Mouse (Mus musculus): ENCODE measurements around the gene Kcnb1. TPM values are rescaled to one million over a fixed set of nuclear protein-coding genes. Genes with fewer than 3 reads are reported as not detected.

Kcnb1 gene
- polyA plus RNA-seq, 1 experiment from 2014 or later: 2.5 TPM

DNA sequence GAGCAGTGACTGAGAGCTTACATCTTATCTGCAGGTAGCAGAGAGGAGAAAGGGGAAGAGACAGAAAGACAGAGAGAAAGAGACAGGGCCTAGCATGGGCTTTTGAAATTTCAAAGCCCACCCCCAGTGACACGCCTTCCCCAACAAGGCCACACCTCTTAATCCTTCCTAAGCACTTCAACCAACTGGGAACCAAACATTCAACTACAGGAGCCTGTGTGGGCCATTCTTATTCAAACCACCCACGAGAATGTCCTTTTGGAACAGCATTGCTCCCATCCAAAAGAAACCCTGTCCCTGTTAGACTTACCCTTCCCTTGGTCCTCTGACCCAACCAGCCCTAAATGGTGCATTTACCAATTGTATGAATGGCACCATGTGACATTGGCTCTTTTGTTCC lies 113.2 kb downstream of the Kcnb1 start:
- H3K9me3 ChIP-seq (ENCODE audit: control insufficient read depth, low read depth, low read length): no peaks in the 10 kb centered on the region
- WGBS: 86% methylated on average over 2 of the region's 2 CpGs
- H3K27ac ChIP-seq (ENCODE audit: low read length): no peak overlapping the region
- no peak overlapping the region for H3K4me3 ChIP-seq (ENCODE audit: low read depth, low read length)
- ATAC-seq (ENCODE audit: insufficient number of reproducible peaks, insufficient read depth, low FRiP score, low read depth): no peak
- H3K27me3 ChIP-seq (ENCODE audit: control insufficient read depth, insufficient read depth, low read length): no peaks in the 10 kb centered on the region
- H3K4me2 ChIP-seq (replicated peaks; ENCODE audit: low read depth, low read length): no peak overlapping the region
- no peaks in the 10 kb centered on the region for H3K36me3 ChIP-seq (ENCODE audit: control insufficient read depth, insufficient read depth, low read length)
- peaks cover 5% of the 10 kb centered on the region; the same call in 1 of the 2 replicates for H3K4me1 ChIP-seq (ENCODE audit: control insufficient read depth, insufficient read depth, low read length)
- no peak overlapping the region for H3K9ac ChIP-seq (replicated peaks; ENCODE audit: low read depth, low read length)

DNA sequence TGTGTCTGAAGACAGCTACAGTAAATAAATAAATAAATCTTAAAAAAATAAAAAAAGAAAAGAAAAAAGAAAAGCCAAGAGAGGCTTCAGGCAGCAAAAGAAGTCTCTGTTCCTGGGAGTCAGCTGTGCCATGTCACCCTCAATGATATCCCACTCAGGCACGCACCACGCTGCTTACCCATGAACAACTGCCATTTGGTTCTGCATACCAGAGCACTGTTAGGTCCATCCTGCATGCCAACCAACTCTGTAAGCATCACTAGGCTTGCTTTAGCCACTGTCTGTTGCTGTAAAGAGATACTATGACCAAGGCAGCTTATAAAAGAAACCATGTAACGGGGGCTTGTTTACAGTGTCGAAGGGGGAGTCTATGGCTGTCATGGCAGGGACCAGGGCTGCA lies 113.6 kb downstream of the Kcnb1 start:
- H3K9me3 ChIP-seq (ENCODE audit: control insufficient read depth, low read depth, low read length): no peaks in the 10 kb centered on the region
- no peaks in the 10 kb centered on the region for H3K27me3 ChIP-seq (ENCODE audit: control insufficient read depth, insufficient read depth, low read length)
- no peak overlapping the region for H3K9ac ChIP-seq (replicated peaks; ENCODE audit: low read depth, low read length)
- WGBS: 88% methylated on average over 4 of the region's 4 CpGs
- H3K4me3 ChIP-seq (ENCODE audit: low read depth, low read length): no peak overlapping the region
- ATAC-seq (ENCODE audit: insufficient number of reproducible peaks, insufficient read depth, low FRiP score, low read depth): no peak
- H3K27ac ChIP-seq (ENCODE audit: low read length): no peak overlapping the region
- no peaks in the 10 kb centered on the region for H3K36me3 ChIP-seq (ENCODE audit: control insufficient read depth, insufficient read depth, low read length)
- peaks cover 5% of the 10 kb centered on the region; the same call in 1 of the 2 replicates for H3K4me1 ChIP-seq (ENCODE audit: control insufficient read depth, insufficient read depth, low read length)
- H3K4me2 ChIP-seq (replicated peaks; ENCODE audit: low read depth, low read length): no peak overlapping the region

DNA sequence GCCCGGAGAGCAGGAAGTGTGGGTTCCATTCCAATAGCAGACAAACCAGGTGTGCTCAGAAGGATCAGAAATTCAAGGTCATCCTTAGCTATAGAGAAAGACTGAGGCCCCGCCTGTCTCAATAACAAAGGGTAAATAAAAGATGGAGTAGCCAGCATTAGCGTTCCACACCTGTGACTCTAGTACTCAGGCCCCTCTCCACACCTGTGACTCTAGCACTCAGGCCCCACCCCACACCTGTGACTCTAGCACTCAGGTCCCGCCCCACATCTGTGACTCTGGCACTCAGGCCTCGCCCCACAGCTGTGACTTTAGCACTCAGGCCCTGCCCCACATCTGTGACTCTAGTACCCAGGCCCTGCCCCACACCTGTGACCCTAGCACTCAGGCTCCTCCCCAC lies 115.4 kb downstream of the Kcnb1 start:
- WGBS: 92% methylated on average over 5 of the region's 5 CpGs
- Histone ChIP-seq H3K4me2 (replicated peaks; ENCODE audit: low read depth, low read length) (no peak overlapping the region), H3K27me3 (ENCODE audit: control insufficient read depth, insufficient read depth, low read length) (no peaks in the 10 kb centered on the region), H3K27ac (ENCODE audit: low read length) (no peak overlapping the region), H3K4me1 (ENCODE audit: control insufficient read depth, insufficient read depth, low read length) (peaks cover 5% of the 10 kb centered on the region; the same call in 1 of the 2 replicates), H3K9ac (replicated peaks; ENCODE audit: low read depth, low read length) (no peak overlapping the region), H3K4me3 (ENCODE audit: low read depth, low read length) (no peak overlapping the region), H3K9me3 (ENCODE audit: control insufficient read depth, low read depth, low read length) (no peaks in the 10 kb centered on the region), H3K36me3 (ENCODE audit: control insufficient read depth, insufficient read depth, low read length) (no peaks in the 10 kb centered on the region)
- ATAC-seq (ENCODE audit: insufficient number of reproducible peaks, insufficient read depth, low FRiP score, low read depth): no peak

DNA sequence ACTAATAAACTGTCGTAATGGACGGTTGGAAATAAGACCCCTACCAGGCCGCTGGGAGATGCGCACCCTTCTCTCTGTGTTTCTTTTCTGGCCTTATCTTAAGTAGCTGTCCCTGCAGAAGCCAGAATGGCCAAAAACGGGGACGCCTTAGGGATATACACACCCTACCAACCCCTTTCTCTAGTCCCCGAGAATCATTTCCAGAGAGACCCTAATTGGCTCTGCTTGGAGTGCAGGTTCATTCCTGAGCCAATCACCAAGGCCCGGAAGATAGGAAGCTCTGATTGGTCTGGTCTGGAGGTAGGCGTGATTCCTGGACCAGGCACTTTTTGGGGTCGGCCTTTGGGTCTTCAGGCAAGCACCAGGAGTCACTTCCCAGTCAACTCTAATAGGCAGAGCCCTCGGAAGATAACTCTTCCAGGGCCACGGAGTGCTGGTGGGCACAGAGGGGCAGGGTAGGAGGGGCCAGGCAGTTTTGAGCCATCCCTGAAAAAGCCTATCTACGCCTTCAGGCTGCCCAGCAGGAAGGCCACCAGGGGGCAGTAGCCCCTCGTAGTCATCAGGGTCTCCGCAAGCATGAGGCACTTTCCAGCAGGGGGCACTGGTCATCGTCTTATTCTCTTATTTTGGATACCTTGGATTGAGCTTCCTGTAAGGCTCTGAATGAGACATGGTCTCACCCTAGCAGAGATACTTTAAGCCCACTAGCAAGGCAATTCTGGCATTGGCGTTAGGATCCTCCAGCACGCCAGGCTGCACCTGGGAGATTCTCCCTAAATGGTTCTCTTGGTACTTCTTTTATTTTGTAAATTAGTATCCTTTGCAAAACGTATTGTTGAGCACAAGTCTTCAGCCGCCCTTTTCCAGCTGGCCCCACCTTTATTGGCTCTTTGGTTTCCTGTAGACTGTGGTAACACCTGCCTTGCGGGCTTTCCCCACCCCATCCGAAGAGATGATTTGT lies 118.0 kb downstream of the Kcnb1 start:
- Histone ChIP-seq H3K27me3 (ENCODE audit: control insufficient read depth, insufficient read depth, low read length) (no peaks in the 10 kb centered on the region), H3K9me3 (ENCODE audit: control insufficient read depth, low read depth, low read length) (no peaks in the 10 kb centered on the region), H3K27ac (ENCODE audit: low read length) (peak overlapping the region; percentile 55), H3K4me3 (ENCODE audit: low read depth, low read length) (peak overlapping the region; percentile 36), H3K9ac (replicated peaks; ENCODE audit: low read depth, low read length) (peak overlapping the region; percentile 55), H3K36me3 (ENCODE audit: control insufficient read depth, insufficient read depth, low read length) (no peaks in the 10 kb centered on the region), H3K4me2 (replicated peaks; ENCODE audit: low read depth, low read length) (peak overlapping the region; percentile 61), H3K4me1 (ENCODE audit: control insufficient read depth, insufficient read depth, low read length) (no peaks in the 10 kb centered on the region)
- 8% methylated on average over 22 of the region's 22 CpGs for WGBS
- peak; percentile 92 for ATAC-seq (ENCODE audit: insufficient number of reproducible peaks, insufficient read depth, low FRiP score, low read depth)

DNA sequence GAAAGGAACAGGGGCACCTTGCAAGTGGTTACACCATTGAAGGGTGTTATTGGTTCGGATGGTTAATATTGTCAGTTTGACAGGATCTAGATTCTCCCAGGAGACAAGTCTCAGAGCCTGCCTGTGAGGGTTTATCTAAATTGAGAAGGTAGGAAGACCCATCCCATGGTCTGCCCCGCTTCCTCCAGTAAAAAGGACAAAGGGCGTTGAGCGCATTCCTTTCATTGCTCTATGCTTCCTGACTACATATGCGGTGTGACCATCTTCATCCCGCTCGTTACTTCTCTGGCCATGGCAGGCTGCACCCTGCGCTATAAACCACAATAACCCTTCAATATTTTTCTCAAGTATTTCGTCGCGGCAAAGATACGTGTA lies 118.7 kb downstream of the Kcnb1 start:
- no peaks in the 10 kb centered on the region for H3K27me3 ChIP-seq (ENCODE audit: control insufficient read depth, insufficient read depth, low read length)
- H3K27ac ChIP-seq (ENCODE audit: low read length): peak overlapping the region; percentile 55
- peak overlapping the region; percentile 55 for H3K9ac ChIP-seq (replicated peaks; ENCODE audit: low read depth, low read length)
- H3K4me1 ChIP-seq (ENCODE audit: control insufficient read depth, insufficient read depth, low read length): no peaks in the 10 kb centered on the region
- H3K4me2 ChIP-seq (replicated peaks; ENCODE audit: low read depth, low read length): peak overlapping the region; percentile 61
- no peaks in the 10 kb centered on the region for H3K9me3 ChIP-seq (ENCODE audit: control insufficient read depth, low read depth, low read length)
- no peaks in the 10 kb centered on the region for H3K36me3 ChIP-seq (ENCODE audit: control insufficient read depth, insufficient read depth, low read length)
- ATAC-seq (ENCODE audit: insufficient number of reproducible peaks, insufficient read depth, low FRiP score, low read depth): no peak
- peak overlapping the region; percentile 36 for H3K4me3 ChIP-seq (ENCODE audit: low read depth, low read length)
- 17% methylated on average over 12 of the region's 12 CpGs for WGBS

DNA sequence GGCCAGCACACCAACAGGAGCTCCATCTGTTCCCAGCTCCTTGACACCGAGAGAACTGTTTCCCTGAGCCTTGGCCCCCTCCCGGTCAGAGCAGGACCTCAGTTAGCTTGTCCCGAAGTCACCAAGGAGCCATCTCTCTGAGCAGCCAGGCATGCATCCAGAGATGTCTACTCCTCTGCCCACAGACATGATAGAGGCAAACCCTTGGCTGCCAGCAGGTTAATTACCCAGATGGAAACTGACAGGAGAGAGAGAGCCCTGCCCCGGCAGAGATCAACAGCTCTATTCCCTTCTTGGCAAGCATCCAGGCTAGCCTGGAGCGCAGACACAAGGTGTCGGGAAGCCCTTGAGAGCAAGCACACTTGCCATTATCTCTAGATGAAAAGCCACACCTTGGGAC lies 119.6 kb downstream of the Kcnb1 start:
- Histone ChIP-seq H3K27me3 (ENCODE audit: control insufficient read depth, insufficient read depth, low read length) (no peaks in the 10 kb centered on the region), H3K4me2 (replicated peaks; ENCODE audit: low read depth, low read length) (no peak overlapping the region), H3K9me3 (ENCODE audit: control insufficient read depth, low read depth, low read length) (no peaks in the 10 kb centered on the region), H3K4me1 (ENCODE audit: control insufficient read depth, insufficient read depth, low read length) (peaks cover under 1% of the 10 kb centered on the region; the same call in 1 of the 2 replicates), H3K9ac (replicated peaks; ENCODE audit: low read depth, low read length) (no peak overlapping the region), H3K36me3 (ENCODE audit: control insufficient read depth, insufficient read depth, low read length) (peaks cover 8% of the 10 kb centered on the region), H3K4me3 (ENCODE audit: low read depth, low read length) (no peak overlapping the region), H3K27ac (ENCODE audit: low read length) (no peak overlapping the region)
- 56% methylated on average over 6 of the region's 6 CpGs for WGBS
- no peak for ATAC-seq (ENCODE audit: insufficient number of reproducible peaks, insufficient read depth, low FRiP score, low read depth)

DNA sequence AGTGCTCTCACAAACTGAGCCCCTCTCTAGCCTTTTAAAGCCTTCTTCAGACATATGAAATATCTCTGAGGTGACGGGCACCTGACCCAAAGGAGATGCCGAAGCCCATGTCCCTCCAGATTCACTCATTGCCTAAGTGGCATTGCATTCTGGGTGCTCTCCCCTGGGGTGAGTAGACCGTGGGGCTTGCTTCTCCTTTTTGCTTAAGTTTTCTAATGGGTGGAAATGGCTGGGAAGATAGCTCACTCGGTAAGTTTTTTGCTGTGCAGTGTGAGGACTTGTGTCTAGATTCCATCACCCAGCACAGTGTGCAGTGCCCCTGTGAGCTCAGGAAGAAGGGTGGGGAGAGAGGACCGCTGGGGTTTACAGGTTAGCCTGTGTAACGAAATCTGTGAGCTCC lies 122.4 kb downstream of the Kcnb1 start:
- H3K4me3 ChIP-seq (ENCODE audit: low read depth, low read length): no peak overlapping the region
- no peak overlapping the region for H3K27ac ChIP-seq (ENCODE audit: low read length)
- H3K9me3 ChIP-seq (ENCODE audit: control insufficient read depth, low read depth, low read length): no peaks in the 10 kb centered on the region
- H3K4me1 ChIP-seq (ENCODE audit: control insufficient read depth, insufficient read depth, low read length): peaks cover 9% of the 10 kb centered on the region
- no peak for ATAC-seq (ENCODE audit: insufficient number of reproducible peaks, insufficient read depth, low FRiP score, low read depth)
- H3K9ac ChIP-seq (replicated peaks; ENCODE audit: low read depth, low read length): no peak overlapping the region
- WGBS: 43% methylated on average over 6 of the region's 6 CpGs
- H3K36me3 ChIP-seq (ENCODE audit: control insufficient read depth, insufficient read depth, low read length): peaks cover 16% of the 10 kb centered on the region
- H3K27me3 ChIP-seq (ENCODE audit: control insufficient read depth, insufficient read depth, low read length): no peaks in the 10 kb centered on the region
- H3K4me2 ChIP-seq (replicated peaks; ENCODE audit: low read depth, low read length): no peak overlapping the region

DNA sequence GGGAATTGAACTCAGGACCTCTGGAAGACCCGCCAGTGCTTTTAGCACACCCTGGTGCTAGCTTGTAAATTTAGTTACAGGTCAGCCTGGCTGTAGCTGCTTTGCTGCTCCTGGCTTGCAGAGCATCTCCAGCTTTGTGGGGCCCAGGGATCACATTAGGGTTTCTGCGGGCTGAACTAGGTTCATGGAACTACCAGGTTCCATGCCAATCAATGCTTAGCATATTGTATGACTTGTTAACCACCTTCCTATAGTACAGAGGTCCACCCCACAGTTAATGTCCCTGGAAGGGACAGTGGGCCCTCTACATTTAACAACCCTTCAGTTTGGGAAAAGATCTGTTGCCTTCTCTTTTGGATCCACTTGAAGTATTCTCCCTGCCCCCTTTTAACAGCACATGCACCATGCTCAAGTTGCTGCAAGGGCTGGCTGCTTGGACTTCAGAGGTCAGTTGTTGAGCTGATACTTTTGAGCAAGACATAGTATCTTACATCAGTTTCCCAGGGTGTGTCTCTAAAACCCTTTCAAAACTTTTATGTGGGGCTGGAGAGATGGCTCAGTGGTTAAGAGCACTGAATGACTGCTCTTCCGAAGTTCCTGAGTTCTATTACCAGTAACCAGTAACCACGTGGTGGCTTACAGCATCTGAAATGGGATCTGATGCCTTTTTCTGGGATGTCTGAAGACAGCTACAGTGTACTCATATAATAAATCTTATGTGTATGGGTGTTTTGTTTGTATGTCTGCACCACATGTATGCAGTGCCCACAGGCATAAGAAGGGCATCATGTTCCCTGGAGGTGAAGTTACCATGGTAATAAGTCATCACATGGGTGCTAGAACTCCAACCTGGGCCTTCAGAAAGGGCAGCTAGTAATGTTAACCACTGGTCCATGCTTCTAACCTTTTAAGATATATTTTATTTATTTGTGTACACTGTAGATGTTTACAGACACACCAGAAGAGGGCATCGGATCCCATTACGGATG lies 123.1 kb downstream of the Kcnb1 start:
- Histone ChIP-seq H3K9ac (replicated peaks; ENCODE audit: low read depth, low read length) (no peak overlapping the region), H3K36me3 (ENCODE audit: control insufficient read depth, insufficient read depth, low read length) (peaks cover 16% of the 10 kb centered on the region), H3K4me2 (replicated peaks; ENCODE audit: low read depth, low read length) (no peak overlapping the region), H3K4me1 (ENCODE audit: control insufficient read depth, insufficient read depth, low read length) (peaks cover 9% of the 10 kb centered on the region), H3K9me3 (ENCODE audit: control insufficient read depth, low read depth, low read length) (no peaks in the 10 kb centered on the region), H3K27ac (ENCODE audit: low read length) (no peak overlapping the region), H3K4me3 (ENCODE audit: low read depth, low read length) (no peak overlapping the region), H3K27me3 (ENCODE audit: control insufficient read depth, insufficient read depth, low read length) (no peaks in the 10 kb centered on the region)
- no peak for ATAC-seq (ENCODE audit: insufficient number of reproducible peaks, insufficient read depth, low FRiP score, low read depth)
- WGBS: 21% methylated on average over 6 of the region's 6 CpGs

All from stomach, embryonic 14.5 days (tissue).